Mouse (Mus musculus) intestine, embryonic 15.5 days (tissue): ENCODE data around the gene Cdc42bpa. TPM values are rescaled to one million over a fixed set of nuclear protein-coding genes. Genes with fewer than 3 reads are reported as not detected.

Source experiments
- ATAC-seq: fragments of 200-750 bp; cut with Nextera tagmentation; 2 replicates; pipeline ENCODE4 v1.8.0; 2017; ENCODE audit warnings: moderate TSS enrichment, moderate library complexity
- H3K27ac ChIP-seq: fragments of 300-500 bp; sonication (generic); 2 replicates; pipeline ENCODE4 v1.5.1; 2015; ENCODE audit warnings: mild to moderate bottlenecking, inconsistent platforms
- H3K27me3 ChIP-seq: fragments of 300-500 bp; sonication (generic); replicated peaks from 2 replicates; pipeline ENCODE4 v1.6.1; 2015; ENCODE audit warnings: inconsistent platforms
- H3K36me3 ChIP-seq: fragments of 300-500 bp; sonication (generic); 2 replicates; pipeline ENCODE4 v1.6.1; 2015; ENCODE audit warnings: inconsistent platforms
- H3K4me1 ChIP-seq: fragments of 300-500 bp; sonication (generic); replicated peaks from 2 replicates; pipeline ENCODE4 v1.6.1; 2015; ENCODE audit warnings: inconsistent platforms
- H3K4me2 ChIP-seq: fragments of 300-500 bp; sonication (generic); replicated peaks from 2 replicates; pipeline ENCODE4 v1.6.1; 2015; ENCODE audit warnings: mild to moderate bottlenecking, inconsistent platforms
- H3K4me3 ChIP-seq: fragments of 300-500 bp; sonication (generic); replicated peaks from 2 replicates; pipeline ENCODE4 v1.5.1; 2015; ENCODE audit warnings: inconsistent platforms
- H3K9ac ChIP-seq: fragments of 300-500 bp; sonication (generic); 2 replicates; pipeline ENCODE4 v1.6.1; 2015; ENCODE audit warnings: inconsistent platforms
- H3K9me3 ChIP-seq: fragments of 300-500 bp; sonication (generic); 2 replicates; pipeline ENCODE4 v1.6.1; 2016; ENCODE audit warnings: inconsistent platforms
- WGBS: fragments of 180-500 bp; shearing (Covaris S2); methylation state at CpG from one replicate; pipeline ENCODE4 v1.1.7; 2015; 5-methylcytosine and 5-hydroxymethylcytosine counted together
- polyA plus RNA-seq: library from polyadenylated mRNA; unstranded; fragments of >200 nt; fragmentation: Nextera tagmentation; extraction: Ambion mirVana; gene quantifications from 2 replicates; pipeline ENCODE4 v1.2.1, GENCODE M21; 2015

Gene Cdc42bpa
- polyA plus RNA-seq, 1 experiment from 2014 or later, result 12.4 TPM

DNA sequence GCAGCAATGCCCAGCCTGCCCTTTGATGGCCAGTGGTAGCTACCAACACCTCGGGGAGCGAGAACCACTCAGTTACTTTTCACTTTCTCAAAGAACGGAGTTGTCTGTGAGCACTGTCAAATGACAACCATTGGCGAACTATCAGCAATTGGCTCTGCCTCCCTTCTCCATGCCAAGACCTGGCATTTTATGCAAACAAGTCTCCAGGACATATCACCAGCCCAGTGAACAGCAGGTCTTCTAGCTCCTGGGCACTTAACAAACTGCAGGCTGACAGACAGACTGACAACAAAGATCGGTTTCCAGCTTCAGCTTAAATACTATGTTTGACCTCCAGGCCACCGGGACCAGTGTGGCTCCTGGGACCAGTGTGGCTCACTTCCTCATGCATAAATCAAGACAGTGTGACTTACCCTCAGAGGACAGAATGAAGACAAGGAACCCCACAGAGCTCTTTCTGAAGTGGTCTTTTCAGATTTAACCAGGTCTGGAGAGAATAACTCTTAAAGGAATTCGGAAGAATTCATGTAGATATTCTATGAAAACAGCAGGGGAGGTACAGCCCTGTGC lies 231.5 kb downstream of the Cdc42bpa start:
- Histone ChIP-seq H3K9me3 (no peaks in the 10 kb centered on the region), H3K27me3 (no peaks in the 10 kb centered on the region), H3K36me3 (no peaks in the 10 kb centered on the region), H3K4me2 (no peak overlapping the region), H3K27ac (no peak overlapping the region), H3K4me1 (peaks cover 13% of the 10 kb centered on the region), H3K4me3 (no peak overlapping the region), H3K9ac (no peak overlapping the region)
- WGBS, result 75% methylated on average over 7 of the region's 7 CpGs
- no peak for ATAC-seq

DNA sequence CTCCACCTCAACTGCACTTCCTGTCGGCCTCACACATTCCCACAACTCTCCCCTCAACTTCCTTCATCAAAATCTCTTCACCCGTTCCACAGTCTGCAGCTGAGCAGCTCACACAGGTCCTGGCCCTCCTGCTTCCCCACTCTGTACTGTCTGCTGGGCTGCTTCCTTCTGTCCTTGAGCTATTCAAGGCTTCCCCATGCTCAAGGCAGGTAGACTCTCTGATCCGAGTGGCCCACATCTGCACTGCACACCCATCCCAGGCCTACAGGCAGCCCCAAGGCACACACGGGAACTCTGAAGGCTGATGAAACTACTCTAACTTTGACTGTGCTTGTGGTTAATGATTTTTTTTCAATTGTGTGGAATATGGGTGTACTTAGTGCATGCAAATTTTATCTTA lies 232.6 kb downstream of the Cdc42bpa start:
- Histone ChIP-seq H3K9me3 (no peaks in the 10 kb centered on the region), H3K4me1 (peaks cover 13% of the 10 kb centered on the region), H3K9ac (no peak overlapping the region), H3K27me3 (no peaks in the 10 kb centered on the region), H3K4me3 (no peak overlapping the region), H3K4me2 (no peak overlapping the region), H3K36me3 (no peaks in the 10 kb centered on the region), H3K27ac (no peak overlapping the region)
- WGBS, result 54% methylated on average over 4 of the region's 4 CpGs
- ATAC-seq, result no peak

DNA sequence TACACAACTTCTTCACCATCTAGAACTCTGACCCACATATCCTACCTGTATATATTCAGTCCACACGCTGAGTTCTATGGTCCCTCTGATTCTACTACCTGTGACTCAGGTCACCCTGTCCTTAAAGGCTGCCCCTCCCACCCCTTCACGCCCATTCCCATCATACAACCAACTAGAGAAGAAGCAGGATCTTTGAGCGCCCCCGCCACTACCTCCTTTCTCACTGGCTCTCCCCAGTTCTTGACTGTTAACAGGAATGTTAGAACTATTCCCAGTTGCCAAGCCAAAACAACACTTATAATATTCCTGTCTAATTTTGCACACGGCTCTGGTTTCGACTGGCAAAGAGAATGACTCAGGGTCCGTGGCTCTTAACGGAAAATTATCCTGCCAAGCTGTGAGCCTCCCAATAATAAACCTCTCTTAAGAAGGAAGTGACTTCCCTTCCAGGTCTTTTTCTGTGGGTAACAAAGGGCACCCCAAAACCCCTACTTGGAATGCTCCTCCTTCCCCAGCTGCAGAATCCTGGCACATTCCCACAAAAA lies 233.2 kb downstream of the Cdc42bpa start:
- H3K27ac ChIP-seq, result no peak overlapping the region
- WGBS, result 74% methylated on average over 8 of the region's 8 CpGs
- peaks cover 13% of the 10 kb centered on the region for H3K4me1 ChIP-seq
- no peaks in the 10 kb centered on the region for H3K27me3 ChIP-seq
- H3K36me3 ChIP-seq, result no peaks in the 10 kb centered on the region
- no peak for ATAC-seq
- H3K4me2 ChIP-seq, result no peak overlapping the region
- no peaks in the 10 kb centered on the region for H3K9me3 ChIP-seq
- H3K9ac ChIP-seq, result no peak overlapping the region
- H3K4me3 ChIP-seq, result no peak overlapping the region

DNA sequence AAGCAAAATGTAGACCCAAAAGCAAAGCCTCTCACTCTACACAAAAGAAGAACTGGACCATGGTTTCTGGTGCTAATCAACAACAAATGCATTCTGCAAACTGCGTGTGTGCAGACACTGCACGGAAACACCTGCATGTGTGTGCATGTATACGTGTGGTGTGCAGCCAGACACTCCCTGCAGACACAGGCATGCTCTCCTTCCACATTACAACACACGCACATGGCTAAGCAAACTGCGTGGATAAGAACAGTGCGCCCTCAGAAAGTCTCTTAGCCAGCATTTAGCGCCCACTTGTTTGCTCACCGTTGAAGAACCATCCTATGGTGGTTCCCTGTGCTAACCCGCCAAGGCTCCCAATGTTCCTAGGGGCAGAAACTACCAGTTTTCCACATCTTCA lies 233.8 kb downstream of the Cdc42bpa start:
- Histone ChIP-seq H3K36me3 (no peaks in the 10 kb centered on the region), H3K9me3 (no peaks in the 10 kb centered on the region)

DNA sequence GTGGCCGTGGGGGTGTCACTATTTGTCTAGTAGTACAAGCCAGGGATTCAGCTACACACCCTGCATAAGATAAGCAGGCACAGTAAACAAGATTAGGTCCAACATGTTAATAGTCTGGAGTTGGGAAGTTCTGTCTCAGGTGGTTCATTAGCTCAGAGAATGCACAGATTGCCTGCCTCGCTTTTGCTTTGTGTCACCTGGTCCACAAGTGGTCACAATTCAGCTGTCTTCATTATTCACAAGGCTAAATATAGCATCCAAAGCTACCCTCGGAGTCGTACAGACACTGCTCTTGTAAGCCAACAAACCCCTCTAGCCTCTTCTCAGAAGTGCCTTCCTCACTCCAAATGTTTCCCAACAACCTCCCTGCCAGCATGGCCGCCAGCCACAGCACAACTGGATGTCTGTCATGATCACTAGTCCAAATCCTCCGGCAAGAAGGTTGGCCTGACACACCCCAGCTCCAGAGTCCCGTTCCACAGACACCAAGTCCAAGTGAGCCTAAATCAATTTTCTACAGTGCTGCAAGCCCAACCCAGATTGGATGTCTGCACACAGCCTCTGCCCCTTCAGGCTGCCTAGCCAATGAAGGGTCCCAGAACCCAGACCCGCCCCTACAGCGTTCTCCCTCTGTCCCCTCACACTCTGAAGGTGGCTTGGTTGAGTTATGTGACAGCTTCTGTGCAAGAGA lies 234.7 kb downstream of the Cdc42bpa start:
- Histone ChIP-seq H3K9ac (peak overlapping the region; percentile 64), H3K27me3 (no peaks in the 10 kb centered on the region), H3K4me2 (peak overlapping the region; percentile 95), H3K4me1 (peaks cover 13% of the 10 kb centered on the region), H3K9me3 (no peaks in the 10 kb centered on the region), H3K36me3 (no peaks in the 10 kb centered on the region), H3K4me3 (peak overlapping the region; percentile 75), H3K27ac (0 out of 2 replicates have a peak overlapping the region, but pooled peaks have one; percentile 37)
- peak; percentile 65 for ATAC-seq
- 18% methylated on average over 9 of the region's 9 CpGs for WGBS

More for the DNA sequence above, 233.8 kb downstream of the Cdc42bpa start:
- H3K4me3 ChIP-seq, result no peak overlapping the region
- H3K4me2 ChIP-seq, result no peak overlapping the region
- ATAC-seq, result no peak
- no peak overlapping the region for H3K27ac ChIP-seq
- no peak overlapping the region for H3K9ac ChIP-seq
- H3K4me1 ChIP-seq, result peaks cover 13% of the 10 kb centered on the region
- no peaks in the 10 kb centered on the region for H3K27me3 ChIP-seq
- 80% methylated on average over 9 of the region's 9 CpGs for WGBS

DNA sequence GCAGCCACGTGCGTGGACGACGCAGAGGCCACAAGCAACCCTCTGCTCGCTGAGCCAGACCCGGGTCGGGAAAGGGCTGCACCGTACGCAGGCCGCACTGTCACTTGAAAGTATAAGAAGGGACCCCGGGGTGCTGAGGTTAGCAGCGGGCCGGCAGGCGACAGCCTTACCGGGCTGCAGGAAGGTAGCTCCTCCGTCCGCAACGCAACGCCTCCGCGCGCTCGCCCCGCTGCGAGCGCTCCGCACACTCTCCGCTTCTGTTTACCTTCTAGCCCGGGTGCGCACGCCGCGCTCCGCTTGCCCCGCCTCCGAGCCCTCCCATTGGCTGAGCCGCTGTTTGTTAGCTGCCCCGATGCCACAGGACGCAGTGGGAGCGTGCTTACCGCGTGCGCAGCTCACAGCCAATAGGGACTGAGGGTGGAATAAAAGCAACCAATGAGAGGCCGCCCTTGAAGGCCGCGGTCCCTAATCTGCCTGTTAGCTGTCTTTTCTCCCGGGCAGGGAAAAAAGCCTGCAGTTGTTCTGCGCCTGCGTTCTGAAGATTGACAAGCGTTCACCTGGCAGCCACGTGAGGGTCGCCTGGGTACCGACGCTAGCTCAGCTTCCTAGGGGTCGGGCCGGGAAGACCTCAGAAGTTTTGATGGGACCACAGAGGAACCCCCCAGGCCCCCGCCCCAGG lies 235.6 kb downstream of the Cdc42bpa start:
- H3K4me1 ChIP-seq, result peaks cover 13% of the 10 kb centered on the region
- no peaks in the 10 kb centered on the region for H3K36me3 ChIP-seq
- H3K27me3 ChIP-seq, result no peaks in the 10 kb centered on the region
- WGBS, result under 1% methylated on average over 57 of the region's 57 CpGs
- peak overlapping the region; percentile 64 for H3K9ac ChIP-seq
- peak overlapping the region; percentile 75 for H3K4me3 ChIP-seq
- peak; percentile 99 for ATAC-seq
- H3K27ac ChIP-seq, result 0 out of 2 replicates have a peak overlapping the region, but pooled peaks have one; percentile 37
- H3K4me2 ChIP-seq, result peak overlapping the region; percentile 95
- H3K9me3 ChIP-seq, result no peaks in the 10 kb centered on the region

DNA sequence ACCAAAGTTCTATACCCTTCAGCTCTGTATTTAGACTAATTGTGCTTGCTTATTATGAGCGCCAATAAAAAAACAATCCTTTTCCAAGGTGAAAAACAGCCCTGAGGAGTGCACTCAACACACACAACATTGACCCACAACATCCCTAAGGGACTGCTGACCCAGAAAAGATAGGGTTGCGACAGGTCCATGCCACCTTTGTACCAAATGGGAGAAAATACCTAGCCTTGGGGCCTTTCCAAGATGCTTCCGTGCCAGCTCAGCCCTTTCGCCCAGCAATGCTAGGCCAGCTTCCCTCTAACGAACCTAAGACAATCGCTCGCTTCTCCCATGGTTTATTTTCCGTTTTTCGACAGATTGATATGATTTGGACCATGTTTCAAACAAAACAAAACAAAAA lies 236.2 kb downstream of the Cdc42bpa start:
- WGBS, result 95% methylated on average over 9 of the region's 9 CpGs
- no peak; the same call in 1 of the 2 replicates for ATAC-seq
- H3K27ac ChIP-seq, result no peak overlapping the region
- no peaks in the 10 kb centered on the region for H3K36me3 ChIP-seq
- H3K4me3 ChIP-seq, result no peak overlapping the region; the same call in 1 of the 2 replicates
- H3K27me3 ChIP-seq, result no peaks in the 10 kb centered on the region
- no peaks in the 10 kb centered on the region for H3K9me3 ChIP-seq
- H3K9ac ChIP-seq, result 0 out of 2 replicates have a peak overlapping the region, but pooled peaks have one; percentile 31
- H3K4me1 ChIP-seq, result peaks cover 13% of the 10 kb centered on the region
- peak overlapping the region; percentile 95 for H3K4me2 ChIP-seq

DNA sequence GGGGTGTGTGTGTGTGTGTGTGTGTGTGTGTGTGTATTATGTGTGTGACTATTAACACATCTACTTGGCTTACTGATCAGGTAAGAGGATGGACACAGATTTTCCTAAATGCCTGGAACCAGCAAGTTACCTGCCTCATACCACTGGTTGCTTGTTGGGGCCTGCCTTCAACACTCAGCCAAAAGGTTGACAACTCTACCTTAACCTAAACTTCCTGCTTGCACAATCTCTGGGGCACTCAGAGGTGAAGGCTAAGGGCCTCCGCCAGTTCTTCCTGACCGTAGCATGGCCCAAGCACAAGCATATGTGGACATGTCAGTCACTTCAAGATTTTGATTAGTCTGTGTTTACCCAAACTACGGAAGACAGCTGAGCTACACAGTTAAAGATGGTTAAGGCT lies 237.7 kb downstream of the Cdc42bpa start:
- no peak overlapping the region for H3K27ac ChIP-seq
- H3K9me3 ChIP-seq, result no peaks in the 10 kb centered on the region
- ATAC-seq, result no peak
- H3K4me1 ChIP-seq, result peaks cover 13% of the 10 kb centered on the region
- no peaks in the 10 kb centered on the region for H3K36me3 ChIP-seq
- no peak overlapping the region for H3K4me2 ChIP-seq
- WGBS, result 60% methylated on average over 3 of the region's 3 CpGs
- no peak overlapping the region for H3K4me3 ChIP-seq
- no peaks in the 10 kb centered on the region for H3K27me3 ChIP-seq
- H3K9ac ChIP-seq, result no peak overlapping the region

DNA sequence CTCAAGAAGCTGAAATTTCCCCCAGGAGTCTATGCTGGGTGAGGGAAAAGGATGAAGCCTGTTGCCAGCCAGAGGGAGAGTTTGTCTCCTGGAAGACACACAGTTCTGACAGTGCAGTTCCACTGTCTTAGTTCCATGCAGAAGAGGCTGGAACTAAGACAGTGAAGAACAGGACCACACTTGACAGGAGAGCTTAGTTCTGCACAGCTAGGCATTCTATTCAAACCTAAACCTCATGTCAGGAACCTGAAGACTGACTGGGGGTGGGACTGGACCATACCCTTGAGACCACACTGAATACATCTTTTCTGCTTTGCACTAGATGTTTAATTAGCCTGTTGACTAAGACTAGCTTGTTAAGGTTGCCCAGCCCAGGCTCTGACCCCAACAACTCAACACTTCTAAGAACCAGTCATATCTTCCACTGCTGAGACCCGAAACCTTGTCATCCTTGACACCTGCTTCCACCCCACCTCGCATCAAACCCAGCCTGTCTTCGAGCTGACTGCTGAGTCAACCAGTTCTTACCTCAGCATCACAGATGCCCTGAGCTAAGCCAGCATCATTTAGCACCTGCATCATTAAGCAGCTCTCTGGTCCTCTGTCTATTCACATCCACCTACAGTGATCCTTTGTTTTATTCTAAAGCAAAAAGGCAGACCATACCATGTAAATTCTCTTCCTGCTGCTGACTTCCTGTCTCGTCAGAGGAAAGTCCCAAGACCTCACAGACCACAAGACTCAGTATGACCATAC lies 238.9 kb downstream of the Cdc42bpa start, which contains the start of gene Coq8a:
Gene Coq8a, minus strand, starts transcription at position 644 of the 756 bp plus-strand sequence.
- Histone ChIP-seq H3K36me3 (no peaks in the 10 kb centered on the region), H3K4me1 (peaks cover 13% of the 10 kb centered on the region), H3K27me3 (no peaks in the 10 kb centered on the region), H3K9ac (0 out of 2 replicates have a peak within 1 kb of the TSS, but pooled peaks have one; percentile 15), H3K27ac (no peak within 1 kb of the TSS), H3K4me2 (no peak within 1 kb of the TSS), H3K9me3 (no peaks in the 10 kb centered on the region), H3K4me3 (no peak within 1 kb of the TSS)
- 67% methylated on average over 4 of the region's 4 CpGs for WGBS
- ATAC-seq, result no peak

DNA sequence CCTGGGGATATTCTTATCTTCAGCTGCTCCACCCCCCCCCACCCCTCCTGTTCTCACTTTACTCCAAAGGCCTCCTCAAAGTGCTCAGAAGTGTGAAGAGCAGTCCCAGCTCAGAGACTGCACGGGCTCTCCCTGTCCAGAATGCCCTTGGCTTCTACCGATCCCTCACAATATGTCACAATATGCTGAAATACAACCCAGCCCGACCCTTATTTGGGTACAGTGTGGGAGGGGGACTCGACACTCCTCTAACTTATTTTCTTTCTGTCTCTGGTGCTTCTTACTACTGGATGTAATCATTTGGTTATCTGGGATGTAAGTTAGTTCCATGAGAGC lies 239.4 kb downstream of the Cdc42bpa start:
- H3K4me1 ChIP-seq, result peaks cover 11% of the 10 kb centered on the region
- WGBS, result 62% methylated on average over 4 of the region's 4 CpGs
- no peak overlapping the region for H3K9ac ChIP-seq
- H3K27me3 ChIP-seq, result no peaks in the 10 kb centered on the region
- no peaks in the 10 kb centered on the region for H3K36me3 ChIP-seq
- ATAC-seq, result no peak
- H3K27ac ChIP-seq, result no peak overlapping the region
- no peaks in the 10 kb centered on the region for H3K9me3 ChIP-seq
- H3K4me3 ChIP-seq, result no peak overlapping the region
- H3K4me2 ChIP-seq, result no peak overlapping the region

DNA sequence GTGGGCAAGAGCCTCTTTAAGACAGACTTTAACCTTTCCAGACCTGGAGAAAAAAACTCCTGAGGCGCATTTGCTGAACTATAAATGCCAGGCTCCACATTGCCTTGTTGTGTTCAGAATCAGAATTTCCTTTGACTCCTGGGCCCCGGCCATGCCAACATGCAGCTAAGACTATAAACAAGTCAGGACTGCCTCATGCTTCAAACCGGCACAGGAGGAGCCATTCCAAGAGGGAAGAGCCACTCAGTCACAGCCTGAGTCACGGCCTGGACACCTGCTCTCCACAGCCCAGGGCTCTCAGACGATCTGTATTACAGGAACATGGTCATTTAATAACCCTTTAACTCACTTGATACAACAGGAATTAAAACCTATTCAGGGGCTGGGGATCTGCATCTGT lies 240.4 kb downstream of the Cdc42bpa start:
- no peaks in the 10 kb centered on the region for H3K36me3 ChIP-seq
- WGBS, result 51% methylated on average over 5 of the region's 5 CpGs
- H3K9ac ChIP-seq, result no peak overlapping the region
- H3K27ac ChIP-seq, result no peak overlapping the region
- no peaks in the 10 kb centered on the region for H3K9me3 ChIP-seq
- peaks cover 5% of the 10 kb centered on the region for H3K4me1 ChIP-seq
- no peak overlapping the region for H3K4me2 ChIP-seq
- H3K4me3 ChIP-seq, result no peak overlapping the region
- no peak for ATAC-seq
- no peaks in the 10 kb centered on the region for H3K27me3 ChIP-seq

DNA sequence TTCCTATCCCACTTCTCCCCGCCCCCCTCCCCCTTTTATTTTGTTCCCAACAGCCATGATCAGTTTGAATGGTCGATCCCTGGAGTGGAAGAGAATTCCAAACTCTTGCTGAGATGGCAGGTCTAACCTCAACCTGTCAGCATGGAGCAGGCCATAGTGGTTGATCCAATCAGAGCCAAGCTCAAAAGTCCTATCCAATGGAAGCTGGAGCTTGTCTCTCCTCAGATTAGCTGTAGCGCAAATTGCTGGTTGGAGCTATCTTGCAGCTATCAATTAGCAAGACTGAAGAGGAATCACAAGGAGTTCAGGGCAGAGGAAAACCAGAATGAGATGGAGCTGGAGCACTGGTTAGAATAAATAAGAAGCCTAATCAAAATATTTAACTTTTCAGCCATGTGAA lies 248.1 kb downstream of the Cdc42bpa start:
- no peak overlapping the region for H3K4me3 ChIP-seq
- no peaks in the 10 kb centered on the region for H3K27me3 ChIP-seq
- no peak overlapping the region for H3K27ac ChIP-seq
- no peaks in the 10 kb centered on the region for H3K4me1 ChIP-seq
- H3K36me3 ChIP-seq, result no peaks in the 10 kb centered on the region
- no peaks in the 10 kb centered on the region for H3K9me3 ChIP-seq
- 75% methylated on average over 3 of the region's 3 CpGs for WGBS
- no peak overlapping the region for H3K4me2 ChIP-seq
- H3K9ac ChIP-seq, result no peak overlapping the region
- ATAC-seq, result no peak
